Mouse (Mus musculus) gonadal fat pad, adult 2 months (tissue): ENCODE data around the gene Ralgapa2. TPM values are rescaled to one million over a fixed set of nuclear protein-coding genes. Genes with fewer than 3 reads are reported as not detected.

Source experiments
- DNase-seq: peaks from one replicate; pipeline ENCODE4 v3.0.0-alpha.2; 2012; ENCODE audit warnings: low read depth
- polyA plus RNA-seq: library from polyadenylated mRNA; depleted of rRNA; stranded (reverse); fragments of >200 nt; gene quantifications from 2 replicates; pipeline ENCODE4 v1.2.3, GENCODE M21; 2012

Ralgapa2 gene
- polyA plus RNA-seq, 1 experiment, result 12.7 TPM

- DNase-seq, result no peak
These were observed 290.2 kb downstream of the Ralgapa2 start for GRCm38 (mm10) chr2:146221929-146222278.

GRCm38 (mm10) chr2:146221076-146221928 lies 290.8 kb downstream of the Ralgapa2 start, which contains the start of gene Insm1:
Insm1 (plus strand) TSS chr2:146221921.
- no peak for DNase-seq

GRCm38 (mm10) chr2:146220591-146221075 lies 291.5 kb downstream of the Ralgapa2 start:
- DNase-seq, result no peak

- DNase-seq, result no peak
These were observed 292.4 kb downstream of the Ralgapa2 start for GRCm38 (mm10) chr2:146219791-146220190.

- DNase-seq, result no peak
These were observed 293.1 kb downstream of the Ralgapa2 start for GRCm38 (mm10) chr2:146218881-146219535.

- no peak for DNase-seq
These were observed 293.9 kb downstream of the Ralgapa2 start for GRCm38 (mm10) chr2:146218161-146218691.

- DNase-seq, result no peak
These were observed 294.7 kb downstream of the Ralgapa2 start for GRCm38 (mm10) chr2:146217227-146217980.

- no peak for DNase-seq
These were observed 295.8 kb downstream of the Ralgapa2 start for GRCm38 (mm10) chr2:146216111-146217064.

GRCm38 (mm10) chr2:146214715-146215114 lies 297.4 kb downstream of the Ralgapa2 start:
- DNase-seq, result no peak

GRCm38 (mm10) chr2:146210968-146211367 lies 301.2 kb downstream of the Ralgapa2 start:
- no peak for DNase-seq

- no peak for DNase-seq
These were observed 314.2 kb downstream of the Ralgapa2 start for GRCm38 (mm10) chr2:146197947-146198346.

GRCm38 (mm10) chr2:146196126-146196525 lies 316.0 kb downstream of the Ralgapa2 start:
- DNase-seq, result no peak
